Mouse (Mus musculus) forebrain, postnatal 0 days (tissue): ENCODE data around the gene Eef2k. TPM values are rescaled to one million over a fixed set of nuclear protein-coding genes. Genes with fewer than 3 reads are reported as not detected.

ENCODE experiments used
- ATAC-seq: fragments of 200-750 bp; cut with Nextera tagmentation; 2 replicates; pipeline ENCODE4 v1.8.0; 2017; ENCODE audit warnings: mild to moderate bottlenecking, moderate library complexity
- DNase-seq: peaks from one replicate; pipeline ENCODE4 v3.0.0-alpha.2; 2015
- H3K27ac ChIP-seq: fragments of 300-500 bp; sonication (generic); 2 replicates; pipeline ENCODE4 v1.5.1; 2014; ENCODE audit warnings: low read depth, mild to moderate bottlenecking, antibody characterized with exemption, low read length, moderate library complexity, mixed read lengths
- H3K27me3 ChIP-seq: fragments of 300-500 bp; sonication (generic); 2 replicates; pipeline ENCODE4 v1.6.1; 2014; ENCODE audit warnings: mild to moderate bottlenecking, low read length, mixed read lengths; ENCODE audit not compliant: insufficient read depth
- H3K36me3 ChIP-seq: fragments of 300-500 bp; sonication (generic); 2 replicates; pipeline ENCODE4 v1.6.1; 2014; ENCODE audit warnings: mild to moderate bottlenecking, moderate library complexity; ENCODE audit not compliant: insufficient read depth
- H3K4me1 ChIP-seq: fragments of 300-500 bp; sonication (generic); 2 replicates; pipeline ENCODE4 v1.6.1; 2014; ENCODE audit warnings: antibody characterized with exemption; ENCODE audit not compliant: insufficient read depth
- H3K4me2 ChIP-seq: fragments of 300-500 bp; sonication (generic); 2 replicates; pipeline ENCODE4 v1.6.1; 2014; ENCODE audit warnings: low read depth, mild to moderate bottlenecking, moderate library complexity
- H3K4me3 ChIP-seq: fragments of 300-500 bp; sonication (generic); 2 replicates; pipeline ENCODE4 v1.5.1; 2014; ENCODE audit warnings: low read depth, low read length, mixed read lengths
- H3K9ac ChIP-seq: fragments of 300-500 bp; sonication (generic); 2 replicates; pipeline ENCODE4 v1.6.1; 2014; ENCODE audit warnings: mild to moderate bottlenecking
- H3K9me3 ChIP-seq: fragments of 300-500 bp; sonication (generic); 2 replicates; pipeline ENCODE4 v1.6.1; 2016; ENCODE audit warnings: low read length
- CTCF ChIP-seq: sonication (generic); IDR thresholded peaks from 2 replicates; pipeline ENCODE4 v1.5.1; 2016; ENCODE audit warnings: antibody characterized with exemption, control low read depth, low read depth
- WGBS: fragments of 180-500 bp; shearing (Covaris S2); extraction: QIAGEN DNeasy Blood & Tissue Kit; methylation state at CpG from one replicate; pipeline ENCODE4 v1.1.7; 2014; 5-methylcytosine and 5-hydroxymethylcytosine counted together
- polyA plus RNA-seq: library from polyadenylated mRNA; unstranded; fragments of >200 nt; fragmentation: Nextera tagmentation; extraction: Ambion mirVana; gene quantifications from 2 replicates; pipeline ENCODE4 v1.2.1, GENCODE M21; 2015
- total RNA-seq: library from RNA; depleted of rRNA; stranded (reverse); fragments of >200 nt; gene quantifications from 2 replicates; pipeline ENCODE4 v1.2.3, GENCODE M21; 2014

Gene Eef2k
- total and polyA plus RNA-seq, 2 experiments from 2014 or later = 35.4 to 56.4 TPM

- Histone ChIP-seq H3K27me3 (no peaks in the 10 kb centered on the region), H3K9ac (no peak overlapping the region), H3K36me3 (no peaks in the 10 kb centered on the region; the same call in none of the 2 replicates), H3K27ac (no peak overlapping the region), H3K4me1 (0 out of 2 replicates have a peak, but pooled peaks cover 4% of the 10 kb centered on the region), H3K4me2 (no peak overlapping the region), H3K9me3 (no peaks in the 10 kb centered on the region), H3K4me3 (no peak overlapping the region)
- no peak for TF ChIP-seq CTCF
- WGBS = 74% methylated on average over 1 of the region's 1 CpGs
- DNase-seq (no peak), ATAC-seq (no peak; the same call in 1 of the 2 replicates)
Measured at GRCm38 (mm10) chr7:120867720-120868119, 25.1 kb downstream of the Eef2k start.

- Histone ChIP-seq H3K4me1 (0 out of 2 replicates have a peak, but pooled peaks cover 2% of the 10 kb centered on the region), H3K4me3 (no peak overlapping the region), H3K36me3 (peaks cover 8% of the 10 kb centered on the region), H3K4me2 (no peak overlapping the region), H3K9ac (no peak overlapping the region), H3K27ac (no peak overlapping the region), H3K27me3 (no peaks in the 10 kb centered on the region), H3K9me3 (no peaks in the 10 kb centered on the region)
- ATAC-seq (no peak), DNase-seq (no peak)
- TF ChIP-seq CTCF = no peak
- whole genome bisulfite sequencing = 48% methylated on average over 5 of the region's 5 CpGs
Measured at GRCm38 (mm10) chr7:120869883-120870282, 27.3 kb downstream of the Eef2k start.

GRCm38 (mm10) chr7:120870431-120871008 is 27.9 kb downstream of the Eef2k start:
- Histone ChIP-seq H3K27me3 (no peaks in the 10 kb centered on the region), H3K4me2 (no peak overlapping the region), H3K4me3 (no peak overlapping the region), H3K9me3 (no peaks in the 10 kb centered on the region), H3K27ac (no peak overlapping the region), H3K9ac (no peak overlapping the region), H3K4me1 (no peaks in the 10 kb centered on the region), H3K36me3 (peaks cover 8% of the 10 kb centered on the region)
- ATAC-seq (no peak), DNase-seq (no peak)
- WGBS = 70% methylated on average over 5 of the region's 5 CpGs
- no peak for TF ChIP-seq CTCF

GRCm38 (mm10) chr7:120873083-120873482 is 30.5 kb downstream of the Eef2k start:
- no peak for TF ChIP-seq CTCF
- Histone ChIP-seq H3K36me3 (peaks cover 11% of the 10 kb centered on the region; the same call in 1 of the 2 replicates), H3K4me2 (no peak overlapping the region), H3K4me3 (no peak overlapping the region), H3K27ac (no peak overlapping the region), H3K4me1 (no peaks in the 10 kb centered on the region), H3K9ac (no peak overlapping the region), H3K27me3 (no peaks in the 10 kb centered on the region), H3K9me3 (no peaks in the 10 kb centered on the region)
- 85% methylated on average over 12 of the region's 12 CpGs for WGBS
- DNase-seq (no peak), ATAC-seq (no peak)

- no peak for TF ChIP-seq CTCF
- Histone ChIP-seq H3K9me3 (no peaks in the 10 kb centered on the region), H3K4me3 (no peak overlapping the region), H3K9ac (no peak overlapping the region), H3K4me2 (no peak overlapping the region), H3K4me1 (no peaks in the 10 kb centered on the region), H3K27ac (no peak overlapping the region), H3K36me3 (peaks cover 11% of the 10 kb centered on the region; the same call in 1 of the 2 replicates), H3K27me3 (no peaks in the 10 kb centered on the region)
- ATAC-seq (no peak), DNase-seq (no peak)
- 89% methylated on average over 3 of the region's 3 CpGs for WGBS
Measured at GRCm38 (mm10) chr7:120874021-120874420, 31.4 kb downstream of the Eef2k start.

- no peak for ATAC-seq
Measured at GRCm38 (mm10) chr7:120874764-120875539, 32.3 kb downstream of the Eef2k start.

More at GRCm38 (mm10) chr7:120874764-120875539, 32.3 kb downstream of the Eef2k start:
- H3K27ac ChIP-seq = no peak overlapping the region
- no peak for DNase-seq
- no peak for TF ChIP-seq CTCF
- H3K9me3 ChIP-seq = no peaks in the 10 kb centered on the region
- no peak overlapping the region for H3K4me2 ChIP-seq
- H3K27me3 ChIP-seq = no peaks in the 10 kb centered on the region
- H3K36me3 ChIP-seq = peaks cover 16% of the 10 kb centered on the region
- H3K4me3 ChIP-seq = no peak overlapping the region
- WGBS = 73% methylated on average over 7 of the region's 7 CpGs
- H3K9ac ChIP-seq = no peak overlapping the region
- H3K4me1 ChIP-seq = no peaks in the 10 kb centered on the region
